In genomic region chr5:52126263-52126662, GRCm38 (mm10) we compare ENCODE assay signal across 20 mouse cellular contexts.
DNase-seq lines count a peak whose midpoint lies in the region; TF ChIP-seq lines count a peak whose summit lies in the region.
"Had no signal": no experiment of that assay in that cellular context is flagged by ENCODE, and none has a peak within 500 bp of the region (broad histone marks: within the 10 kb centered on the region; RNA-seq: fewer than 3 reads in every experiment).

No protein-coding gene starts in this region.

- no peak for TF ChIP-seq POLR2A in CH12.LX (IDR thresholded peaks at IDR 0.05; ENCODE audit: low read depth, low read length)

- H3K4me3 ChIP-seq in CH12.LX (replicated peaks in 1 of 3; ENCODE audit: low read depth in 2 of 3, low read length in 2 of 3, poor library complexity in 1 of 3), result no peak overlapping the region
- no peak overlapping the region for H3K4me3 ChIP-seq in limb, embryonic 10.5 days
- H3K4me3 ChIP-seq: forebrain, embryonic 13.5 days; forebrain, embryonic 15.5 days had no signal

- 77% methylated on average over 7 of the region's 7 CpGs for WGBS in limb, embryonic 10.5 days

- TF ChIP-seq CTCF in CH12.LX (conservative IDR thresholded peaks at IDR 0.05 in 1 of 2, IDR thresholded peaks at IDR 0.05 in 1 of 2; ENCODE audit: low read depth in 2 of 2, low read length in 2 of 2), result no peak

- no peak overlapping the region for H3K27ac ChIP-seq in CH12.LX (ENCODE audit: insufficient read depth, low read depth)
- H3K27ac ChIP-seq in limb, embryonic 10.5 days, result no peak overlapping the region
- H3K27ac ChIP-seq: forebrain, embryonic 13.5 days; forebrain, embryonic 15.5 days had no signal

- no peaks in the 10 kb centered on the region for H3K9me3 ChIP-seq in CH12.LX (replicated peaks; ENCODE audit: low read length)
- H3K9me3 ChIP-seq in limb, embryonic 10.5 days (replicated peaks), result no peaks in the 10 kb centered on the region
- H3K9me3 ChIP-seq: forebrain, embryonic 13.5 days; forebrain, embryonic 15.5 days; G1E had no signal

- dilution Hi-C loops in CH12.LX (cut with MboI; ENCODE audit: extremely low pct_ligation_motif_present, extremely low pct_unique_long_range_greater_than_20kb, low sequenced_read_pairs), result no loop called here

- H3K27me3 ChIP-seq in CH12.LX (replicated peaks), result no peaks in the 10 kb centered on the region
- no peaks in the 10 kb centered on the region for H3K27me3 ChIP-seq in limb, embryonic 10.5 days (ENCODE audit: low read depth, poor library complexity, severe bottlenecking)
- H3K27me3 ChIP-seq: forebrain, embryonic 13.5 days; forebrain, embryonic 15.5 days; Patski had no signal

- H3K36me3 ChIP-seq in CH12.LX (replicated peaks in 1 of 2; ENCODE audit: control insufficient read depth in 1 of 2, insufficient read depth in 1 of 2, low read length in 1 of 2), result no peaks in the 10 kb centered on the region
- H3K36me3 ChIP-seq in limb, embryonic 10.5 days, result no peaks in the 10 kb centered on the region
- H3K36me3 ChIP-seq: forebrain, embryonic 15.5 days; G1E had no signal

- H3K4me2 ChIP-seq in CH12.LX (ENCODE audit: insufficient read depth, low read depth, poor library complexity, severe bottlenecking), result no peak overlapping the region
- H3K4me2 ChIP-seq: forebrain, embryonic 13.5 days; forebrain, embryonic 15.5 days had no signal

- no peak for TF ChIP-seq RAD21 in CH12.LX (IDR thresholded peaks at IDR 0.05; ENCODE audit: low read depth, low read length)

- H3K79me2 ChIP-seq in CH12.LX (replicated peaks; ENCODE audit: control insufficient read depth, extremely low read depth, insufficient read depth, poor library complexity, severe bottlenecking), result no peaks in the 10 kb centered on the region

- H3K4me1 ChIP-seq in CH12.LX (ENCODE audit: control insufficient read depth in 1 of 2, insufficient read depth in 2 of 2), result peaks cover 8 to 34% of the 10 kb centered on the region in 2 experiments
- no peaks in the 10 kb centered on the region for H3K4me1 ChIP-seq in limb, embryonic 10.5 days
- H3K4me1 ChIP-seq: forebrain, embryonic 13.5 days; forebrain, embryonic 15.5 days had no signal

- H3K9ac ChIP-seq in CH12.LX (ENCODE audit: insufficient read depth, low read depth), result no peak overlapping the region
- H3K9ac ChIP-seq: forebrain, embryonic 13.5 days; forebrain, embryonic 15.5 days; forebrain, postnatal 0 days had no signal

- intact Hi-C loops in gastrocnemius, postnatal 36 days (cut with DNase I), result no loop called here

- peak; percentile 62 for DNase-seq in heart, adult 11 months
- no peak for DNase-seq in heart, adult 18-20 months
- peak; percentile 80 for DNase-seq in CH12.LX (ENCODE audit: extremely low read depth)
- peak; percentile 20 for DNase-seq in limb, embryonic 10.5 days (ENCODE audit: low spot score)
- DNase-seq in adrenal gland, adult 8-10 months, result no peak
- DNase-seq in gastrocnemius, postnatal 36 days, result no peak
- DNase-seq: adrenal gland, postnatal 10 days; adrenal gland, postnatal 25 days; cerebellum, adult 11 months; cerebellum, adult 18-20 months; cerebellum, adult 8-10 months; cerebellum, adult 9-11 months; cerebellum, postnatal 14 days; cerebellum, postnatal 36 days; embryo, embryonic 11 days; forebrain, postnatal 0 days had no signal

- in situ Hi-C loops in CH12.LX (cut with MboI; ENCODE audit: low pct_ligation_motif_present, low pct_unique_long_range_greater_than_20kb, low sequenced_read_pairs), result no loop called here

- TF ChIP-seq EP300 in CH12.LX (IDR thresholded peaks at IDR 0.05; ENCODE audit: low read length), result no peak

TF ChIP-seq in CH12.LX, 34 proteins besides CTCF, POLR2A, EP300 and RAD21:
- TF ChIP-seq MXI1 (IDR thresholded peaks at IDR 0.05; ENCODE audit: low read depth, low read length) (no peak), CHD2 (IDR thresholded peaks at IDR 0.05; ENCODE audit: low read length) (no peak), SIN3A (IDR thresholded peaks at IDR 0.05; ENCODE audit: low read length) (no peak), UBTF (IDR thresholded peaks at IDR 0.05; ENCODE audit: low read depth, low read length) (0 out of 2 replicates have a peak, but pooled peaks have one; percentile 54), MAZ (IDR thresholded peaks at IDR 0.05; ENCODE audit: low read depth, low read length) (no peak), ETS1 (conservative IDR thresholded peaks at IDR 0.05; ENCODE audit: low read depth, low read length) (peak; percentile 23; the same call in 1 of the 2 replicates), PAX5 (IDR thresholded peaks at IDR 0.05; ENCODE audit: low read length) (no peak), IRF4 (IDR thresholded peaks at IDR 0.05; ENCODE audit: low read depth, low read length) (no peak)
TF ChIP-seq in CH12.LX: peak in this region for 2.

Comparison
In these comparisons a context has a peak if more than half of its experiments do, and no peak if none do; other contexts are left out.
1. DNase-seq: peak in heart, adult 11 months (single experiment), CH12.LX (single experiment) and limb, embryonic 10.5 days (single experiment); none in heart, adult 18-20 months (0 of 2), adrenal gland, adult 8-10 months (single experiment) and gastrocnemius, postnatal 36 days (0 of 2).